17 mouse cellular contexts compared by ENCODE assay signal in the genomic region with DNA sequence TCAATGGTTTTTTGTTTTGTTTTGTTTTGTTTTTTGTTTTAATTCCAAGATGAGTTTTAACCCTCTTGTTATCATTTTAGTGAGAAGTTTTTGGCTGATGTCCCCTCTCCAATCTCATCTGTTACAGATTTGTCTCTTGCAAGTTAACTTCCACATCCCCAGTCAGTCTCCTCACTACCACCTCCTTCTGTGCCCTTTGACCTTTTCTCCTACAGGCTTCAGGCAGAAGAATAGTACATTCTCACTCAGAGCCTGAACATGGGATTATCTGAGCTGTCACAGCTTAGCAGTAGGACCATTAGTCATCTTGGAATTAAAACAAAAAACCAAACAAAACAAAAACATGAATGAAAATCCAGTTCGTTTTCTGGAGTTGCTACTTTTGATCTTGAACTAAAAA.
"Had no signal": no experiment of that assay in that cellular context is flagged by ENCODE, and none has a peak within 500 bp of the region (broad histone marks: within the 10 kb centered on the region; RNA-seq: fewer than 3 reads in every experiment).

No protein-coding gene starts in this region.

- ATAC-seq: inflammation-experienced regulatory T-cells, adult 6 months; intestine, embryonic 16.5 days; liver, postnatal 0 days had no signal

- H3K9ac ChIP-seq: kidney, embryonic 15.5 days; limb, embryonic 12.5 days; limb, embryonic 15.5 days; liver, embryonic 14.5 days; liver, postnatal 0 days had no signal

- H3K27ac ChIP-seq: kidney, embryonic 15.5 days; layer of hippocampus, adult 2 months; limb, embryonic 12.5 days; limb, embryonic 15.5 days; liver, embryonic 14.5 days had no signal

- H3K27me3 ChIP-seq: kidney, embryonic 15.5 days; limb, embryonic 12.5 days; limb, embryonic 15.5 days had no signal

- DNase-seq: kidney, adult 18-20 months; kidney, postnatal 14 days; layer of hippocampus, adult 9-11 months; liver, postnatal 0 days; lung, postnatal 10 days; midbrain, embryonic 14.5 days; thymus, adult 18-20 months; thymus, postnatal 36 days had no signal

- H3K4me3 ChIP-seq: kidney, embryonic 15.5 days; layer of hippocampus, adult 2 months; limb, embryonic 12.5 days; limb, embryonic 15.5 days had no signal

- H3K4me1 ChIP-seq: limb, embryonic 15.5 days had no signal

- H3K9me3 ChIP-seq: kidney, embryonic 15.5 days; limb, embryonic 12.5 days; limb, embryonic 15.5 days had no signal

- H3K4me2 ChIP-seq: kidney, embryonic 15.5 days; limb, embryonic 12.5 days; limb, embryonic 15.5 days; liver, embryonic 11.5 days; midbrain, embryonic 11.5 days had no signal

- H3K36me3 ChIP-seq: kidney, embryonic 15.5 days; limb, embryonic 12.5 days; limb, embryonic 15.5 days had no signal
